Mouse (Mus musculus) ES-E14 (cell line): ENCODE data around the gene Fam122a. TPM values are rescaled to one million over a fixed set of nuclear protein-coding genes. Genes with fewer than 3 reads are reported as not detected.

ENCODE experiments used
- DNase-seq: peaks from one replicate; pipeline ENCODE4 v3.0.0-alpha.2; 2013; ENCODE audit warnings: low read depth, low spot score
- H3K27ac ChIP-seq: 2 replicates; pipeline ENCODE4 v1.5.1; 2012; ENCODE audit warnings: low read depth, mild to moderate bottlenecking, low read length, moderate library complexity, mixed read lengths; ENCODE audit not compliant: poor library complexity, insufficient read depth, severe bottlenecking
- H3K36me3 ChIP-seq: 2 replicates; pipeline ENCODE4 v1.6.1; 2012; ENCODE audit warnings: mild to moderate bottlenecking, low read length, moderate library complexity, mixed read lengths; ENCODE audit not compliant: control insufficient read depth, poor library complexity, insufficient read depth, severe bottlenecking
- H3K4me1 ChIP-seq, 2 experiments: fragments of 150-350 bp in 1 of 2; sonication (generic) in 1 of 2; 2 replicates each; pipeline ENCODE4 v1.6.1; 2012; ENCODE audit warnings: low read length in 2 of 2, mild to moderate bottlenecking in 1 of 2, mixed read lengths in 1 of 2; ENCODE audit not compliant: control insufficient read depth in 2 of 2, insufficient read depth in 2 of 2, poor library complexity in 1 of 2
- H3K4me3 ChIP-seq, 2 experiments: fragments of 150-350 bp in 1 of 2; sonication (generic) in 1 of 2; 2 replicates each; pipeline ENCODE4 v1.5.1; 2012; ENCODE audit warnings: low read length in 2 of 2, low read depth in 1 of 2, mild to moderate bottlenecking in 1 of 2, mixed read lengths in 1 of 2; ENCODE audit not compliant: insufficient read depth in 1 of 2, poor library complexity in 1 of 2, severe bottlenecking in 1 of 2
- H3K9ac ChIP-seq: 2 replicates; pipeline ENCODE4 v1.6.1; 2012; ENCODE audit warnings: low read depth, mild to moderate bottlenecking, low read length, mixed read lengths; ENCODE audit not compliant: poor library complexity, insufficient read depth, severe bottlenecking
- H3K9me3 ChIP-seq: fragments of 150-350 bp; sonication (generic); 2 replicates; pipeline ENCODE4 v1.6.1; 2012; ENCODE audit warnings: low read depth, mild to moderate bottlenecking, low read length; ENCODE audit not compliant: control insufficient read depth, insufficient read depth
- CHD2 ChIP-seq: IDR thresholded peaks from 2 replicates; pipeline ENCODE4 v1.6.1; 2014; ENCODE audit warnings: mild to moderate bottlenecking, low read depth, low read length, inconsistent platforms
- HCFC1 ChIP-seq: IDR thresholded peaks from 2 replicates; pipeline ENCODE4 v1.6.1; 2012; ENCODE audit warnings: low read length, inconsistent platforms, borderline replicate concordance; ENCODE audit not compliant: insufficient read depth
- MAFK ChIP-seq: IDR thresholded peaks from 2 replicates; pipeline ENCODE4 v1.6.1; 2014; ENCODE audit warnings: mild to moderate bottlenecking, low read depth, low read length, inconsistent platforms; ENCODE audit not compliant: insufficient read depth
- ZC3H11A ChIP-seq: IDR thresholded peaks from 2 replicates; pipeline ENCODE4 v1.6.1; 2012; ENCODE audit warnings: low read depth, mild to moderate bottlenecking, inconsistent platforms, low read length, borderline replicate concordance
- ZNF384 ChIP-seq: IDR thresholded peaks from 2 replicates; pipeline ENCODE4 v1.6.1; 2012; ENCODE audit warnings: low read depth, low read length, inconsistent platforms
- in situ Hi-C, 2 experiments: fragments of 600-800 bp; cut with MboI; formaldehyde crosslinking; loops; one replicate each; pipeline ENCODE4 v1.15.1; 2025; ENCODE audit warnings: low sequenced_read_pairs in 2 of 2, inconsistent platforms in 1 of 2; ENCODE audit not compliant: unreplicated experiment in 2 of 2
- total RNA-seq: library from RNA; depleted of rRNA; stranded (reverse); fragments of 300-350 nt; gene quantifications from 2 replicates; pipeline ENCODE4 v1.2.3, GENCODE M21; 2012

The Fam122a gene
- total RNA-seq, 1 experiment = 2.4 TPM

DNA sequence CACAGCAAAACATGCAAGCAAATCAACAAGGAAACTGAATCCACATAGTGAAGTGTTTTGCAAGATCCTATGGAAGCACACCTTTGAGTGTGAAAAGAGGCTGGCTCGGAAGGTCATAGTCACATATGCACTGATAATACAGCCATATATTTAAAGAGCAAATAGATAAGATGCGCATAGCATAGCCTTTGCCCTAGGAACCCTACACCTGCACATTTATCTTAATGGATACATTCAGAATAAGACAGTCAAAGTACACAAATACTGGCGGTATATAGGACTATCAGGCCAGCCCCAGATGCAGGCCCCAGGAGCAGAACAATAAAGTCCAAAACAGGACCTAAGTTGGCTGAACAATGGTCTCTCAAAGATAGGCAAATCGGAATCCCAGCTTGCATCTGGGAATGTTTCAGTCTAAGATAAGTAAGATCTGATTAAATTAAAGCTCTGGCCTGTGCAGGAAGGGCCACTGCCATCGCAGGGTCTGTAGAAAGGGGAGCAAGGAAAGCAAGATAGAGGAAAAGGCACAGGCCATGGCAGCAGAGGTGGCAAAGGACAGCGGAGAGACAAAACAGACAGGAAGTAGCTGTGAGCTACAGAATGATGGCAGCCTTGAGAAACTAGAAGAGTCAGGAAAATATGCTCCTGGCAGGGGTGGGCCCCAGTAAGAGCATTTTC is 42.7 kb upstream of the Fam122a start:
- H3K9ac ChIP-seq = no peak overlapping the region
- no peak overlapping the region for H3K4me3 ChIP-seq
- in situ Hi-C loops = no loop called here
- no peak for DNase-seq
- H3K4me1 ChIP-seq = peaks cover 0 to 2% of the 10 kb centered on the region in 2 experiments; a peak in 1 of 4 replicates
- TF ChIP-seq HCFC1 (no peak), ZC3H11A (no peak), MAFK (no peak), ZNF384 (no peak), CHD2 (no peak)
- no peaks in the 10 kb centered on the region for H3K9me3 ChIP-seq
- H3K36me3 ChIP-seq = no peaks in the 10 kb centered on the region
- H3K27ac ChIP-seq = no peak overlapping the region

DNA sequence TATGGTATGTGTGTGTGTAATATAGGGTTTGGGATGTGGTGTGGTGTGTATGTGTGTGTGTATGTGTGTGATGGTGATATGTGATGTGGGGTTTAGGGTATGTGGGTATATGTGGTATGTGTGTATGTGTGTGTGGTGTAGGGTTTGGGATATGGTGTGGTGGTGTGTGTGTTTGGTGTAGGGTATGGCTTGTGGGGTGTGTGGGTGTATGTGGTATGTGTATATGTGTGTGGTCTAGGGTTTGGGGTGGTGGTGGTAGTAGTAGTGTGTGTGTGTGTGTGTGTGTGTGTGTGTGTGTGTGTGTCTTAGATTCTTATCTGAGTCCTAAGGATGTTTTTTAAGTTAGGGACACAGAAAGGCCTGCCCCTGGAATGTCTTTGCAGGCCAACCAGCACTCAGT is 41.2 kb upstream of the Fam122a start:
- no peak for TF ChIP-seq HCFC1
- no peak for TF ChIP-seq CHD2
- no peak for TF ChIP-seq MAFK
- TF ChIP-seq ZC3H11A = no peak
- TF ChIP-seq ZNF384 = no peak
- in situ Hi-C loops = no loop called here
- no peak for DNase-seq

DNA sequence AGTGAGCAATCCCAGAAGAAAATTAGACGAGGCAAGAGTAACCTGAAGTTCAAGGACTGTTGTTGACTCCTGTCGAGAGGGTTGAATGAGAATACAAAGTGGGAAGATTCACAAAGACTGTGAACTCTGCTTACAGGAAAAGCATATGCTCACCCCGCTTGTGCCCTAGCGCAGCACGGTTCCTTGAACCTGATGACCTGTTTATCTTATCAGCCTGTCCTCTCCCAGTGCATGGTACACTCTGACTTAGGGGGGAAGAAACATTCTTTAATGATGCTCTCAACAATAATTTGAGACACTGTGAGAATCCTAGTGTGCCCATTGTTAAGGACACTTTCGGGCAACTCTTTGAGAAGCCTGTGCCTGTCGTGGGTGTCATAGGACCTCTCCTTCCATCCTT is 39.9 kb upstream of the Fam122a start:
- H3K4me3 ChIP-seq = no peak overlapping the region
- DNase-seq = no peak
- H3K9ac ChIP-seq = no peak overlapping the region
- H3K9me3 ChIP-seq = no peaks in the 10 kb centered on the region
- H3K27ac ChIP-seq = no peak overlapping the region
- in situ Hi-C loops = no loop called here
- TF ChIP-seq ZC3H11A (no peak), HCFC1 (no peak), CHD2 (no peak), ZNF384 (no peak), MAFK (no peak)
- H3K36me3 ChIP-seq = no peaks in the 10 kb centered on the region
- H3K4me1 ChIP-seq = no peaks in the 10 kb centered on the region

More for the DNA sequence above, 41.2 kb upstream of the Fam122a start:
- Histone ChIP-seq H3K9me3 (no peaks in the 10 kb centered on the region), H3K36me3 (no peaks in the 10 kb centered on the region), H3K27ac (no peak overlapping the region), H3K9ac (no peak overlapping the region), H3K4me3 (no peak overlapping the region), H3K4me1 (no peaks in the 10 kb centered on the region)

DNA sequence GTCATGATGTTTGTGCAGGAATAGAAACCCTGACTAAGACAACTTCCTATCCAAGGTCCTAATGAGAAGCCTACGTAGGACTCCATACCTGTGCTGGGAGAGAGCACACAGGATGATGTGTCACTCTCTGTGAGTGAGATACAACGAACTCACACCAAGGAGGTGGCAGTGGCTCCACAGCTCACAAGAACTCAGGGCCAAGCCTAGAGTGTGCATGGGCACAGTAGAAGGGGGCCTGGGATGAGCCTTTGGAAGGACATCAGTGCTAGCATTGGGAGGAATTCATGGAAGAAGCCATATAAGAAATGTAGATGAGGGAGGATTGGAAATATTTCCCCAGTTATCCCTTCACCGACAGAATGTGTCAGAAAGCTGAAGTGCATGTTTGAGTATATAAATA is 38.8 kb upstream of the Fam122a start:
- TF ChIP-seq HCFC1 = no peak
- no peak for TF ChIP-seq ZNF384
- no peak for TF ChIP-seq CHD2
- no peak for TF ChIP-seq ZC3H11A
- TF ChIP-seq MAFK = no peak
- in situ Hi-C loops = no loop called here
- H3K9me3 ChIP-seq = no peaks in the 10 kb centered on the region

More for the DNA sequence above, 38.8 kb upstream of the Fam122a start:
- Histone ChIP-seq H3K36me3 (no peaks in the 10 kb centered on the region), H3K27ac (no peak overlapping the region), H3K9ac (no peak overlapping the region), H3K4me1 (no peaks in the 10 kb centered on the region), H3K4me3 (no peak overlapping the region)
- no peak for DNase-seq
